Mouse (Mus musculus): Measurements from ENCODE around the gene Cst7. TPM values are rescaled to one million over a fixed set of nuclear protein-coding genes. Genes with fewer than 3 reads are reported as not detected.

Gene Cst7
- total RNA-seq, 1 experiment = not detected

GRCm38 (mm10) chr2:150589076-150589475, 18.9 kb downstream of the Cst7 start:
- no peak for TF ChIP-seq CHD2 (IDR thresholded peaks at IDR 0.05; ENCODE audit: low read depth, low read length)
- TF ChIP-seq ZC3H11A (IDR thresholded peaks at IDR 0.05; ENCODE audit: borderline replicate concordance, low read depth, low read length) = no peak
- TF ChIP-seq HCFC1 (IDR thresholded peaks at IDR 0.05; ENCODE audit: borderline replicate concordance, insufficient read depth, low read length) = no peak
- Histone ChIP-seq H3K27ac (ENCODE audit: insufficient read depth, low read depth, low read length, poor library complexity, severe bottlenecking) (no peak overlapping the region), H3K9ac (ENCODE audit: insufficient read depth, low read depth, low read length, poor library complexity, severe bottlenecking) (no peak overlapping the region), H3K9me3 (ENCODE audit: control insufficient read depth, insufficient read depth, low read depth, low read length) (no peaks in the 10 kb centered on the region), H3K4me3 (ENCODE audit: insufficient read depth in 1 of 2, low read depth in 1 of 2, low read length in 2 of 2, poor library complexity in 1 of 2, severe bottlenecking in 1 of 2) (no peak overlapping the region), H3K4me1 (ENCODE audit: control insufficient read depth in 2 of 2, insufficient read depth in 2 of 2, low read length in 2 of 2, poor library complexity in 1 of 2) (no peaks in the 10 kb centered on the region), H3K36me3 (ENCODE audit: control insufficient read depth, insufficient read depth, low read length, poor library complexity, severe bottlenecking) (peaks cover 3% of the 10 kb centered on the region)
- peak; percentile 16 for DNase-seq (ENCODE audit: low read depth, low spot score)
- in situ Hi-C loops (cut with MboI; ENCODE audit: low sequenced_read_pairs in 2 of 2, unreplicated experiment in 2 of 2) = no loop called here

GRCm38 (mm10) chr2:150595411-150596190, 25.4 kb downstream of the Cst7 start:
- no peak for TF ChIP-seq CHD2 (IDR thresholded peaks at IDR 0.05; ENCODE audit: low read depth, low read length)
- no peak for TF ChIP-seq ZC3H11A (IDR thresholded peaks at IDR 0.05; ENCODE audit: borderline replicate concordance, low read depth, low read length)
- TF ChIP-seq MAFK (IDR thresholded peaks at IDR 0.05; ENCODE audit: insufficient read depth, low read depth, low read length) = no peak
- no peak for TF ChIP-seq HCFC1 (IDR thresholded peaks at IDR 0.05; ENCODE audit: borderline replicate concordance, insufficient read depth, low read length)
- no peak for TF ChIP-seq ZNF384 (IDR thresholded peaks at IDR 0.05; ENCODE audit: low read depth, low read length)
- no peak overlapping the region for H3K4me3 ChIP-seq (ENCODE audit: insufficient read depth in 1 of 2, low read depth in 1 of 2, low read length in 2 of 2, poor library complexity in 1 of 2, severe bottlenecking in 1 of 2)
- H3K9ac ChIP-seq (ENCODE audit: insufficient read depth, low read depth, low read length, poor library complexity, severe bottlenecking) = no peak overlapping the region
- in situ Hi-C loops (cut with MboI; ENCODE audit: low sequenced_read_pairs in 2 of 2, unreplicated experiment in 2 of 2) = no loop called here
- no peak for DNase-seq (ENCODE audit: low read depth, low spot score)
- peaks cover 3% of the 10 kb centered on the region for H3K36me3 ChIP-seq (ENCODE audit: control insufficient read depth, insufficient read depth, low read length, poor library complexity, severe bottlenecking)
- H3K9me3 ChIP-seq (ENCODE audit: control insufficient read depth, insufficient read depth, low read depth, low read length) = no peaks in the 10 kb centered on the region
- no peaks in the 10 kb centered on the region for H3K4me1 ChIP-seq (ENCODE audit: control insufficient read depth in 2 of 2, insufficient read depth in 2 of 2, low read length in 2 of 2, poor library complexity in 1 of 2)
- H3K27ac ChIP-seq (ENCODE audit: insufficient read depth, low read depth, low read length, poor library complexity, severe bottlenecking) = no peak overlapping the region

GRCm38 (mm10) chr2:150600263-150600662, 30.0 kb downstream of the Cst7 start:
- TF ChIP-seq ZC3H11A (IDR thresholded peaks at IDR 0.05; ENCODE audit: borderline replicate concordance, low read depth, low read length) (no peak), MAFK (IDR thresholded peaks at IDR 0.05; ENCODE audit: insufficient read depth, low read depth, low read length) (no peak), CHD2 (IDR thresholded peaks at IDR 0.05; ENCODE audit: low read depth, low read length) (no peak), HCFC1 (IDR thresholded peaks at IDR 0.05; ENCODE audit: borderline replicate concordance, insufficient read depth, low read length) (no peak), ZNF384 (IDR thresholded peaks at IDR 0.05; ENCODE audit: low read depth, low read length) (no peak)
- no peak overlapping the region for H3K27ac ChIP-seq (ENCODE audit: insufficient read depth, low read depth, low read length, poor library complexity, severe bottlenecking)
- no peak for DNase-seq (ENCODE audit: low read depth, low spot score)
- no peaks in the 10 kb centered on the region for H3K4me1 ChIP-seq (ENCODE audit: control insufficient read depth in 2 of 2, insufficient read depth in 2 of 2, low read length in 2 of 2, poor library complexity in 1 of 2)
- H3K4me3 ChIP-seq (ENCODE audit: insufficient read depth in 1 of 2, low read depth in 1 of 2, low read length in 2 of 2, poor library complexity in 1 of 2, severe bottlenecking in 1 of 2) = no peak overlapping the region
- H3K36me3 ChIP-seq (ENCODE audit: control insufficient read depth, insufficient read depth, low read length, poor library complexity, severe bottlenecking) = no peaks in the 10 kb centered on the region; the same call in 1 of the 2 replicates
- H3K9ac ChIP-seq (ENCODE audit: insufficient read depth, low read depth, low read length, poor library complexity, severe bottlenecking) = no peak overlapping the region
- no peaks in the 10 kb centered on the region for H3K9me3 ChIP-seq (ENCODE audit: control insufficient read depth, insufficient read depth, low read depth, low read length)
- in situ Hi-C loops (cut with MboI; ENCODE audit: low sequenced_read_pairs in 2 of 2, unreplicated experiment in 2 of 2) = no loop called here

- TF ChIP-seq ZNF384 (IDR thresholded peaks at IDR 0.05; ENCODE audit: low read depth, low read length) = no peak
- no peak for TF ChIP-seq CHD2 (IDR thresholded peaks at IDR 0.05; ENCODE audit: low read depth, low read length)
- TF ChIP-seq HCFC1 (IDR thresholded peaks at IDR 0.05; ENCODE audit: borderline replicate concordance, insufficient read depth, low read length) = no peak
- TF ChIP-seq ZC3H11A (IDR thresholded peaks at IDR 0.05; ENCODE audit: borderline replicate concordance, low read depth, low read length) = no peak
- TF ChIP-seq MAFK (IDR thresholded peaks at IDR 0.05; ENCODE audit: insufficient read depth, low read depth, low read length) = no peak
- in situ Hi-C loops (cut with MboI; ENCODE audit: low sequenced_read_pairs in 2 of 2, unreplicated experiment in 2 of 2) = no loop called here
- Histone ChIP-seq H3K9ac (ENCODE audit: insufficient read depth, low read depth, low read length, poor library complexity, severe bottlenecking) (no peak overlapping the region), H3K4me3 (ENCODE audit: insufficient read depth in 1 of 2, low read depth in 1 of 2, low read length in 2 of 2, poor library complexity in 1 of 2, severe bottlenecking in 1 of 2) (no peak overlapping the region), H3K27ac (ENCODE audit: insufficient read depth, low read depth, low read length, poor library complexity, severe bottlenecking) (no peak overlapping the region), H3K36me3 (ENCODE audit: control insufficient read depth, insufficient read depth, low read length, poor library complexity, severe bottlenecking) (no peaks in the 10 kb centered on the region), H3K4me1 (ENCODE audit: control insufficient read depth in 2 of 2, insufficient read depth in 2 of 2, low read length in 2 of 2, poor library complexity in 1 of 2) (no peaks in the 10 kb centered on the region), H3K9me3 (ENCODE audit: control insufficient read depth, insufficient read depth, low read depth, low read length) (no peaks in the 10 kb centered on the region)
- DNase-seq (ENCODE audit: low read depth, low spot score) = no peak
Observed at GRCm38 (mm10) chr2:150602166-150602565, 32.0 kb downstream of the Cst7 start.

Data from ES-E14 (cell line).